Mouse (Mus musculus): ENCODE measurements around the gene Ssr2.

The Ssr2 gene

GRCm38 (mm10) chr3:88541622-88542401, 33.9 kb upstream of the Ssr2 start:
- DNase-seq (ENCODE audit: low spot score) = no peak

- DNase-seq (ENCODE audit: low spot score) = no peak
Measured at GRCm38 (mm10) chr3:88542486-88542885, 33.2 kb upstream of the Ssr2 start.

- DNase-seq (ENCODE audit: low spot score) = no peak
Measured at GRCm38 (mm10) chr3:88543174-88543573, 32.5 kb upstream of the Ssr2 start.

GRCm38 (mm10) chr3:88543651-88544410, 31.8 kb upstream of the Ssr2 start:
- no peak for DNase-seq (ENCODE audit: low spot score)

- DNase-seq (ENCODE audit: low spot score) = no peak
Measured at GRCm38 (mm10) chr3:88544514-88544913, 31.2 kb upstream of the Ssr2 start.

- no peak for DNase-seq (ENCODE audit: low spot score)
Measured at GRCm38 (mm10) chr3:88544955-88545591, 30.6 kb upstream of the Ssr2 start.

- no peak for DNase-seq (ENCODE audit: low spot score)
Measured at GRCm38 (mm10) chr3:88546674-88547418, 28.8 kb upstream of the Ssr2 start.

GRCm38 (mm10) chr3:88548180-88548917, 27.3 kb upstream of the Ssr2 start, which contains the start of gene Rab25:
TSS of gene Rab25 (minus strand) at chr3:88548300.
- DNase-seq (ENCODE audit: low spot score) = no peak

- no peak for DNase-seq (ENCODE audit: low spot score)
Measured at GRCm38 (mm10) chr3:88551586-88551985, 24.1 kb upstream of the Ssr2 start.

GRCm38 (mm10) chr3:88552082-88552645, 23.5 kb upstream of the Ssr2 start:
- no peak for DNase-seq (ENCODE audit: low spot score)

- DNase-seq (ENCODE audit: low spot score) = peak; percentile 97
Measured at GRCm38 (mm10) chr3:88552676-88553524, 22.8 kb upstream of the Ssr2 start, which contains the start of gene Lamtor2. TSS of gene Lamtor2 (minus strand) at chr3:88553074.

GRCm38 (mm10) chr3:88553525-88553879, 22.2 kb upstream of the Ssr2 start, which contains the start of gene Ubqln4:
TSS of gene Ubqln4 (plus strand) at chr3:88553758.
- DNase-seq (ENCODE audit: low spot score) = peak; percentile 85

- no peak for DNase-seq (ENCODE audit: low spot score)
Measured at GRCm38 (mm10) chr3:88553880-88554586, 21.6 kb upstream of the Ssr2 start.

GRCm38 (mm10) chr3:88555069-88555605, 20.5 kb upstream of the Ssr2 start:
- DNase-seq (ENCODE audit: low spot score) = no peak

GRCm38 (mm10) chr3:88555731-88556130, 19.9 kb upstream of the Ssr2 start:
- no peak for DNase-seq (ENCODE audit: low spot score)

GRCm38 (mm10) chr3:88556616-88557015, 19.1 kb upstream of the Ssr2 start:
- DNase-seq (ENCODE audit: low spot score) = no peak

GRCm38 (mm10) chr3:88559596-88559995, 16.1 kb upstream of the Ssr2 start:
- no peak for DNase-seq (ENCODE audit: low spot score)

- DNase-seq (ENCODE audit: low spot score) = no peak
Measured at GRCm38 (mm10) chr3:88561989-88562388, 13.7 kb upstream of the Ssr2 start.

- DNase-seq (ENCODE audit: low spot score) = no peak
Measured at GRCm38 (mm10) chr3:88563442-88563841, 12.2 kb upstream of the Ssr2 start.

Measured in ovary, adult 18-20 months (tissue).